Mouse (Mus musculus): ENCODE data around the gene Plppr2. TPM values are rescaled to one million over a fixed set of nuclear protein-coding genes. Genes with fewer than 3 reads are reported as not detected.

The Plppr2 gene
- total and polyA plus RNA-seq, 3 experiments: 1.3 to 13.9 TPM; not detected in 1

- H3K79me2 ChIP-seq (ENCODE audit: control insufficient read depth, insufficient read depth, low read length, poor library complexity): peaks cover 41% of the 10 kb centered on the region
- peaks cover 14 to 26% of the 10 kb centered on the region in 2 experiments for H3K36me3 ChIP-seq (ENCODE audit: control insufficient read depth in 1 of 2, insufficient read depth in 2 of 2, low read length in 2 of 2)
- no peaks in the 10 kb centered on the region for H3K9me3 ChIP-seq (replicated peaks; ENCODE audit: insufficient read depth, low read length)
- peak within 1 kb of the TSS; percentile 75 to 77 for H3K4me3 ChIP-seq (ENCODE audit: control insufficient read depth in 1 of 2, insufficient read depth in 1 of 2, low read depth in 2 of 2, low read length in 2 of 2)
- H3K27me3 ChIP-seq (ENCODE audit: control insufficient read depth in 1 of 2, insufficient read depth in 2 of 2, low read length in 2 of 2): peaks cover 0 to 1% of the 10 kb centered on the region in 2 experiments; a peak in 1 of 4 replicates
- peak within 1 kb of the TSS; percentile 77 for H3K9ac ChIP-seq (ENCODE audit: control insufficient read depth, low read depth, low read length, poor library complexity, severe bottlenecking)
- H3K27ac ChIP-seq (ENCODE audit: control insufficient read depth, low read depth, low read length): peak within 1 kb of the TSS; percentile 91
- DNase-seq (ENCODE audit: low read depth, low spot score): peak; percentile 95
- H3K4me1 ChIP-seq (ENCODE audit: control insufficient read depth in 1 of 2, insufficient read depth in 2 of 2, low read length in 2 of 2): peaks cover 13 to 27% of the 10 kb centered on the region in 2 experiments
- TF ChIP-seq UBTF (IDR thresholded peaks at IDR 0.05; ENCODE audit: borderline replicate concordance, insufficient read depth, low read depth, low read length) (no peak), ZNF384 (IDR thresholded peaks at IDR 0.05; ENCODE audit: low read depth, low read length) (no peak), TAL1 (IDR thresholded peaks at IDR 0.05; ENCODE audit: low read length) (peak; percentile 78), GABPA (IDR thresholded peaks at IDR 0.05; ENCODE audit: low read depth, low read length) (no peak), GATA1 (IDR thresholded peaks at IDR 0.05; ENCODE audit: low read depth, low read length) (peak; percentile 87), SIN3A (IDR thresholded peaks at IDR 0.05; ENCODE audit: low read length) (no peak), MAFK (IDR thresholded peaks at IDR 0.05; ENCODE audit: borderline replicate concordance, low read depth, low read length) (no peak)
Measured at GRCm38 (mm10) chr9:21963417-21963816, 26.6 kb downstream of the Plppr2 start, which contains the start of gene Epor. Gene Epor (minus strand): TSS chr9:21963506.

GRCm38 (mm10) chr9:21968883-21969282 is 32.0 kb downstream of the Plppr2 start:
- no peak for DNase-seq (ENCODE audit: low read depth, low spot score)
- Histone ChIP-seq H3K4me1 (ENCODE audit: control insufficient read depth in 1 of 2, insufficient read depth in 2 of 2, low read length in 2 of 2) (peaks cover 4% of the 10 kb centered on the region in 2 experiments), H3K9ac (ENCODE audit: control insufficient read depth, low read depth, low read length, poor library complexity, severe bottlenecking) (no peak overlapping the region), H3K4me3 (ENCODE audit: control insufficient read depth in 1 of 2, insufficient read depth in 1 of 2, low read depth in 2 of 2, low read length in 2 of 2) (no peak overlapping the region), H3K9me3 (replicated peaks; ENCODE audit: insufficient read depth, low read length) (no peaks in the 10 kb centered on the region), H3K36me3 (ENCODE audit: control insufficient read depth in 1 of 2, insufficient read depth in 2 of 2, low read length in 2 of 2) (peaks cover 0 to 4% of the 10 kb centered on the region in 2 experiments; a peak in 2 of 4 replicates), H3K79me2 (ENCODE audit: control insufficient read depth, insufficient read depth, low read length, poor library complexity) (no peaks in the 10 kb centered on the region), H3K27me3 (ENCODE audit: control insufficient read depth in 1 of 2, insufficient read depth in 2 of 2, low read length in 2 of 2) (peaks cover 2 to 4% of the 10 kb centered on the region in 2 experiments; a peak in 2 of 4 replicates), H3K27ac (ENCODE audit: control insufficient read depth, low read depth, low read length) (no peak overlapping the region)
- no peak for TF ChIP-seq POLR2AphosphoS2 (IDR thresholded peaks at IDR 0.05; ENCODE audit: low read length)
- no peak for TF ChIP-seq TBP (IDR thresholded peaks at IDR 0.05; ENCODE audit: low read depth, low read length)
- TF ChIP-seq MAFK (IDR thresholded peaks at IDR 0.05; ENCODE audit: borderline replicate concordance, low read depth, low read length): no peak
- TF ChIP-seq TCF12 (IDR thresholded peaks at IDR 0.05; ENCODE audit: low read depth, low read length): no peak
- no peak for TF ChIP-seq CHD2 (IDR thresholded peaks at IDR 0.05; ENCODE audit: low read length)
- TF ChIP-seq MYB (IDR thresholded peaks at IDR 0.05; ENCODE audit: low read depth, low read length): no peak
- TF ChIP-seq POLR2A (IDR thresholded peaks at IDR 0.05; ENCODE audit: control insufficient read depth in 1 of 2, insufficient read depth in 1 of 2, low read depth in 1 of 2, low read length in 2 of 2, poor library complexity in 1 of 2): no peak

- no peaks in the 10 kb centered on the region for H3K79me2 ChIP-seq (ENCODE audit: control insufficient read depth, insufficient read depth, low read length, poor library complexity)
- H3K27me3 ChIP-seq (ENCODE audit: control insufficient read depth in 1 of 2, insufficient read depth in 2 of 2, low read length in 2 of 2): peaks cover 2 to 4% of the 10 kb centered on the region in 2 experiments; a peak in 2 of 4 replicates
- no peak overlapping the region for H3K9ac ChIP-seq (ENCODE audit: control insufficient read depth, low read depth, low read length, poor library complexity, severe bottlenecking)
- peaks cover 0 to under 1% of the 10 kb centered on the region in 2 experiments; a peak in 2 of 4 replicates for H3K36me3 ChIP-seq (ENCODE audit: control insufficient read depth in 1 of 2, insufficient read depth in 2 of 2, low read length in 2 of 2)
- no peak for DNase-seq (ENCODE audit: low read depth, low spot score)
- TF ChIP-seq KAT2A (conservative IDR thresholded peaks at IDR 0.05; ENCODE audit: low read depth, low read length) (no peak), GATA1 (IDR thresholded peaks at IDR 0.05; ENCODE audit: low read depth, low read length) (no peak), TCF12 (IDR thresholded peaks at IDR 0.05; ENCODE audit: low read depth, low read length) (no peak), MYC (IDR thresholded peaks at IDR 0.05; ENCODE audit: low read depth, low read length) (no peak), CHD2 (IDR thresholded peaks at IDR 0.05; ENCODE audit: low read length) (no peak)
- H3K4me1 ChIP-seq (ENCODE audit: control insufficient read depth in 1 of 2, insufficient read depth in 2 of 2, low read length in 2 of 2): peaks cover under 1% of the 10 kb centered on the region in 2 experiments; a peak in 3 of 4 replicates
- H3K27ac ChIP-seq (ENCODE audit: control insufficient read depth, low read depth, low read length): no peak overlapping the region
- H3K9me3 ChIP-seq (replicated peaks; ENCODE audit: insufficient read depth, low read length): no peaks in the 10 kb centered on the region
- H3K4me3 ChIP-seq (ENCODE audit: control insufficient read depth in 1 of 2, insufficient read depth in 1 of 2, low read depth in 2 of 2, low read length in 2 of 2): no peak overlapping the region
Measured at GRCm38 (mm10) chr9:21969304-21969703, 32.5 kb downstream of the Plppr2 start.
